Mouse (Mus musculus) kidney, postnatal 4 days (tissue): ENCODE measurements around the gene Mrgpra6.

Experiments
- DNase-seq, 2 experiments: peaks; one replicate each; pipeline ENCODE4 v3.0.0; 2021; ENCODE audit warnings: mixed read lengths in 2 of 2

Mrgpra6 gene

DNA sequence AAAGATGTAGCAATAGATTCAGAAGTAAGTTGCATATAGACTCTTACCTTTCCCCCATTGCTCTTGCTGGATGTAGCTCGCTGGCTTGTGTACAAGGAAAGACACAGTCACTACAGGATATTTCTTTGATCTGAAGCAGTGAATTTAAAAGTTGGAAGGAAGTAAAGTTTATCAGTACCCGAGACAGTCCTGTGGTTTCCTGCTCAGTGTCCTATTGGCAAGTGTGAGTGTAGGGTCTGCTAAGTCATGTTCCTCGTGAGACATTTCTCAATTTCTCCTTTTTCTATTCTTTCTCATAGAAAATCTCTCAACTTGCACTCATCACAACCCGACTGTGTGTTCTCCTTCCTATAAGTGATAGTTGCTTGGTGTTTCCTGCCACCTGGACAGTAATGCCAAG lies at the start of gene Mrgpra6:
TSS of gene Mrgpra6 (minus strand) at position 91 of the 400 bp plus-strand sequence.
- DNase-seq: no peak

DNA sequence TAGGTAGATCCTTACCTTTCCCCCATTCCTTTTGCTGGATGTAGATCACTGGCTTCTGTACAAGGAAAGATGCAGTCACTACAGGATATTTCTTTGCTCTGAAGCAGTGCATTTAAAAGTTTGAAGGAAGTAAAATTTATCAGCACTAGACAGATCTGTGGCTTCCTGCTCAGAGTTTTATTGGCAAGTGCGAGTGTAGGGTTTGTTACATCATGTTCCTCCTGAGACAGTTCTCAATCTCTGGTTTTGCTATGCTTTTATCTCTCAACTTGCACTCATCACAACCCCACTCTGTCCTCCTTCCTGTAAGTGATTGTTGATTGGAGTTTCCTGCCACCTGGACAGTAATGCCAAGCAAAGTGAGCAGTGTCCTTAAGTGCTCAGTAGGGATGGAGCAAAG lies 48.0 kb upstream of the Mrgpra6 start, which contains the start of gene Mrgpra9:
TSS of gene Mrgpra9 (minus strand) at position 79 of the 400 bp plus-strand sequence.
- DNase-seq: no peak

DNA sequence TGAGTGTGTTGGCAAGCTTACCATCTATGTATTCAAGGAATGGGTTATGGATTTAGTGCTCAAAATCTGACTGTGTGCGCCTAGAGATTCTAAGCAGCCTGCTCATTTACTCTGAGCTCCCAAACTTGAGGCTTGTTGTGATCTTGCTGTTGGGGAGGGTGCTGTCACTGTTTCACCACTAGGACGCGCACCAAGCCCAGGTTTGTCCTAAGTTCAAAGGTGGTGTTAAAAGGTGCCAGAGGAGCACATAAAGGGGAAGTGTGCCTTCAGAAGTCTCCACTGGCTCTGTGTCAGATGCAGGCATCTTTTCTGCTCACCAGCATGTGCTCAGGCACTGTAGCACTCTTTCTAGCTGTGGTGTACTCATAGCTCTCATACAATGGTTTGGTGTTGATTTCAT lies 39.9 kb upstream of the Mrgpra6 start:
- peak; percentile 1 to 5 for DNase-seq

DNA sequence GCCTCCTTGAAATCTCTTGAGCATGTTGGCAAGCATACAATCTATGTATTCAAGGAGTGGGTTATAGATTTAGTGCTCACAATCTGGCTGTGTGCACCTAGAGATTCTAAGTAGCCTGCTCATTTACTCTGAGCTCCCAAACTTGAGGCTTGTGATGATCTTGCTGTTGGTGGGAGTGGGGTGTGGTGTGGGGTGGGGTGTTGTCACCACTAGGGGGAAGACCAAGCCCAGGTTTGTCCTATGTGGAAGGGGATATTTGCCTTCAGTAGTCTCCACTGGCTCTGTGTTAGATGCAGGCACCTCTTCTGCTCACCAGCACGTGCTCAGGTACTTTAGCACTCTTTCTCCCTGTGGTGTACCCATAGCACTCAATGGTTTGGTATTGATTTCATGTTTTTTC lies 9.4 kb downstream of the Mrgpra6 start:
- no peak for DNase-seq

DNA sequence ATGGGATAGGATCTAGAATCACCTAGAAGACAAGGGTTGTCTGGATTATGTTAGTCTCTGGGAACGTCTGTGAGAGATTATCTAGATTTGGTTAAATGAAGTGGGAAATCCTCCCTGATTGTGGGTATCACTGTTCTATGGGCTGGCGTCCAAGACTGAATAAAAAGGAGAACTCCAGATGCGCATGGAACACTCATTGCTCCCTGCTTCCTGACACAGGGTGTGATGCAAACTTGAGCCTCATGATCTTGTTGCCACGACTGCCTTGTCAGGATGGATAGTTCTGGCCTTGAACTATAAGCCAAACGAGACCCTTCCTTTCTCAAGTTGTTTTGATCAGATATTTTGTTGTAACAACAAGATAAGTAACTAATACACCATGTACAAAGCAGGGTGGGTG lies 33.9 kb downstream of the Mrgpra6 start:
- no peak for DNase-seq

DNA sequence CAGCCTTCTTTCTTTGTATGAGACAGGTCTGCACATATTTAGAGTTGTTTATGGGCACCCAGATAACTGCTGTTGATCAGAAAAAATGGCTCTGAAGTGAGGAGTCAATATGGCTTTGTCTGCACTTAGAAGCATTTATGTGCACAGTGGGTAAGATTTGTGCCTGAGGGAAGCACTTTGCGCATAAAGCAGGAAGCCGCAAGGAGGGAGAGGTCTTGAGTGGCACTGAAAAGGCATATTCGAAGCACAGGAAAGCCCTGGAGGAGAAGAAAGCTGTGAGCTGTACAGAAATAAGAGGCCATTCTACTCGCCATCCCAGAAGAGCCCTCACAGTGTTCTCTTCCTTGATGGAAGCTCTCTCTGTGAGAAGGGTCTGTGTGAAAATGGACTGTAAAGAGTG lies 39.7 kb downstream of the Mrgpra6 start:
- DNase-seq: no peak

DNA sequence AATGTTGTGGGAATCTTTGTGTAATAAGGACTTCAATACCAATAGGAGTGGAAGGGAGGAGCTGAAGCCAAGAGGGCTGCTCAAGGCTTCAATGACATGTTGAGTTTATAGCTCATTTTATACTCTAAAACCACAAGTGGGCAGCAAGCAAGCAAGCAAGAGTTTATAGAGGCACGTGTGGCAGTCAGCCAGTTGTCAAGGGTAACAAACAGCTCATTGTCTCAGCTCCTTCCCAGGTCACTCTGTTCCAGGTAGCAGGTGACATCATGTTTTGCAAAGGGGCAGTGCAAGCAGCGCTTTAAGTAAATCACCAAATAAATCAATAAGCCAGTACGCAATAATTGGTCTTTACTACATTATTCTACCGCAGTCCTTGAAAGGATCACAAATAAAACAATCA lies 41.5 kb downstream of the Mrgpra6 start:
- DNase-seq: no peak

DNA sequence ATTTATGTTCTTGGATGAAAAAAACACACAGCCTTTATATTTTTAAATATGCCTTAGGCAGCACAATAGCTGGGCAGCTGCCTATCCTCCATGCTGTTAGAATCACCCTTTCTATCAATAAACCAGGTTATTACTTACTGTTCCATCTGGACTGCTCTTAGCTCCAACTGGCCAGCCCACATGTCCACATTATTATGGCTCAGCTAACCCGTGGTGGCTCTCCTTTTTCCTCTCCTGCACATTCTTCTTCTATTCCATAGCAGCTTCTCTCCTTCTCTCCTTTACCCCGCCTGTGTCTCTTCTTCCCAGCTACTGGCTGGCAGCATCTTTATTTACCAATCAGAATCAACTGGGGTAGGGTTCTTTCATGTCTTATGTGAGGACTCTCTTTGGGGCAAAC lies 46.3 kb downstream of the Mrgpra6 start:
- DNase-seq: no peak

DNA sequence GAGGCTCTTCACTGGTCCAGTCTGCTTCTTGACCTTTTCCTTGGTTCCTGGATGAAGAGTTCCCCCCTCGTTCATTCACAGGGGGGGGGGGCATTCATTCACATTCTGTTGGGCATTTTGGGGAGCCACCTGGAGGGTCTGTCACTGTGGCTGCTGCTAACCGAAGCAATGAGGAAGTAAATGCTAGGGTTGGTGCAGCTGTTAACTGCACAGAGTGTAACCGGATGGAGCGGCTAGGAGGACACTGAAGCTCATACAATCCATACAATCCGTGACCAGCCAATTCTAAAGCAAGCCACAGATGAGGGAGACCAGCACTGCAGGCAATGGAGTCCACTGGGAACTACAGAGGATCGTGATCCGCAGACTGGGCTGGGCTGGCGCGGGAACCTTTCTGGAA lies 47.0 kb downstream of the Mrgpra6 start:
- no peak for DNase-seq

DNA sequence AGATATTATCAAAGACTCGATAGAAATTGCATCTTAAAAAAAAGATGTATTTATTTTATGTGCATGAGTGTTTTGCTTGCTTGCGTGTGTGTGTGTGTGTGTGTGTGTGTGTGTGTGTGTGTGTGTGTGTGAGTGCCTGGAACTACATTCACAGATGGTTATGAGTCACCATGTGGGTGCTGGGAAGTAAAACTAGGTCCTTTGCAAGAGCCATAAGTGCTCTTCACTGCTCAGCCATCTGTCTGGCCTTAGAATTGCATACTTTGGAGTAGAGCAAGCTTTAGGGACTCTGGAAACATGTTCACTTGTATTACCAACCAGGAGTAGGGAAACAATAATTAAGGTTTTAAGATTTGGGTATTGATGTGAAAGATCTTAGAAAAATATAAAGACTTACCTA lies 48.9 kb downstream of the Mrgpra6 start:
- DNase-seq: no peak

DNA sequence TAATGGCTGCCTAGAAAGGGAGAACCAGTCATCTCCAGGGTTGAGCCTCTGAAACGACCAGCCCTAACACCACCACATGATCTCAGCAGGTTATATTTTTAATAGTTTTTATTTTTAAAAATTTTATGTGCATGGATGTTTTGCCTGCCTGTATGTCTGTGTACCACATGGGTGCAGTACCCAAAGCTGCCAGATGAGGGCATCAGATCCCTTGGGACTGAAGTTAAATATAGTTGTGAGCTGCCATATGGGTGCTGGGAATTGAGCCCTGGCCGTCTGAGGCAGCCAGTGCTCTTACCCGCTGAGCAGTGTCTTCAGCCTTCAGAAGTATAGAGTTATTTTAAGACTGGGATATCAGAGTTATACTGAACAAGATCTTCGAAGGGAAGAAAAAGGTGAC lies 49.3 kb downstream of the Mrgpra6 start:
- no peak for DNase-seq

DNA sequence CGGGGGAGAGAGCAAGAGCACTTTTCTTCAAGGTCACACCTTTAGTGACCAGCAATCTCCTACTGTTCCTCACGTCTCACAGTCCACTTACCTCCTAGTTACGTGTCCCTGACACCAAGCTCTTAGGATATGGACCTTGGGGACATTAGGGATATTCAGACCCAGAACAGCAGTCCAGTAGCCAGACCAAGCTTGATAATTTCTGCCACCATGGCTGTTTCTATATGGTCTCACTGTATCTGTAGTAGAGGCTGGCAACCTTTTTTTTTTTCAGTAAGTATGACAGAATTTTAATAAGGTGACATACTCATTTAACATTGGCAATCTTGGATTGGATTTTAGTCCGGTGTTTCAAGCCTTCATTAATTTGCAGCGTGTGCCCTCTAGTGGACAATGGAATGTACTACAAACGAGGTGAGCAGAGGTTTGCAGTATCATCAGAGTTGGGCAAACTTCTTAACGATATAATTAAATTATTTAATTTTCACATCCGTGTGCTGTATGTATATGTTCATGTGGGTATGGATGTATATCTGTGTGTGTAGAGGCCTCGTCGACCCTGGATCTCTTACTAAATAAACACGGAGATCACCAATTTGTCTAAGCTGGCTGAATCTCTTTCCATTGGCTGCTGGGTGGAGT lies 54.2 kb downstream of the Mrgpra6 start:
- DNase-seq: peak; percentile 39 to 54

DNA sequence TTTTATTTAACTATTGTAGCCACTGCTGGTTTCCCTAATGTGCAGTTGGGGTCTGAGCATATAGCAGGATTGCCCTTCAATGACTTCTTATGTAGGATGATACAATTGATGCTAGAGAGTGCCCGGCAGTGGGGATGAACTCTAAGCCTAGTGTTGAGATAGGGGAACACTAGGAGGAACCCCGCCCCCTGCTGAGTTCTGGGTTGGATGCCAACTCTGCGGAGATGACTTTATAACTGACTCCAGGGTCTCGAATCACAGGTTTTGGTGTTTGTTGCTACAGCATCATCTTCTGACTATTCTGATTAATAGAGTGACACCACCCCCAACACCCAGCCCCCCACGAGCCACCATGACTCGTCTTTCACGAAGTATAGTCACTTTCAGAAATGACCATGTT lies 56.4 kb downstream of the Mrgpra6 start:
- DNase-seq: no peak

DNA sequence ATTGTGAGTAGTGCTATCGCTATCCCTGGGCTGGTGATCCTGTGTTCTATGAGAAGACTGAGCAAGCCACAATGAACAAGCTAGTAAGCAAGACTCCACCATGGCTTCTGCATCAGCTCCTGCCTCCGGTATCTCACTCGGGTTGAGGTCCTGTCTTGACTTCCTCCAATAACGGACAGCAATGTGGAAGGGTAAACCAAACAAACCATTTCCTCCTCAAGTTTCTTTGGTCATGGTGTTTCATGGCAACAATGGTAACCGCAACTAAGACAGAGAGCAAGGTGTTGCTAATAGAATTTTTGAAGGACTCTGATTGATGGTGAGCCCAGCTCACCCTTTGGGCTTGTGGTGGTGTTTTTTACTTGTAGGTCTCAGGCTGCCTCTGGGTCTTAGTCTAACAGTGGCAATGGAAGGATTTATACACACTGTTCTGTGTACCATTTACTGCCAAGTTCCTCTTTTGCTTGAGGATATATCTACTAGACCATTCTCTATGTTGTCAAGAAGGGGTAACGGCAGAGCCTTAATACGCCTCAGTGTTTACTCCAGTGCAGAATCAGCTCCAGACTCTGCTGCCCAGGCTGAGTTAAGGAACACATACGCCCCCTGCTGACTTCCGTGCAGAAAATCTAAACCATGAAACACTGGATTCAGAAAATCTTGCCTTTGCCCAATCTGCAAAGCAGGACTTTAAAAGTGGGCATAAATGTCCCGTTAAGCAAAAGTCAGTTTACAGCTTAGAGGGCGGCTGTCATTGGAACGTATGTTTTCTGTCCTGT lies 58.5 kb downstream of the Mrgpra6 start:
- DNase-seq: peak; percentile 58 to 66

DNA sequence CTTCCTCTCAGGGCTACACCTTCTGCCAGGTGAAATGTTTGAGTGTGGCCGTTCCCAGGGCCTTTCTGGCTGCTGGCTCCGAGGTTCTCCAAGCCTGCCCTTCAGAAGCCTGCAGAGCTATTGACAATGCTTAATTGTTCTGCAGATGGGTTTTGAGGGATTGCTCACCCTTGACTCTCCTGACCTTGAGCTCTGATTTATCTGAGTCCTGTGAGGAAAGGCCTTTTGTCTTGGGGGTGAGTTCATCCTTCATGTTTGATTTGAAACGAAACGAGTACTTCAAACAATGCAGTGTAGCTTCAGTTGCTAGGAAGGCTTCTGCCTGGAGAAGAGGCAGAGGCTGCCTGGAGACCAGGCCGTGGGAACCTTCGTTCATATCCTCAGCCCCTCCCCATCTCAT lies 60.4 kb downstream of the Mrgpra6 start:
- DNase-seq: no peak

DNA sequence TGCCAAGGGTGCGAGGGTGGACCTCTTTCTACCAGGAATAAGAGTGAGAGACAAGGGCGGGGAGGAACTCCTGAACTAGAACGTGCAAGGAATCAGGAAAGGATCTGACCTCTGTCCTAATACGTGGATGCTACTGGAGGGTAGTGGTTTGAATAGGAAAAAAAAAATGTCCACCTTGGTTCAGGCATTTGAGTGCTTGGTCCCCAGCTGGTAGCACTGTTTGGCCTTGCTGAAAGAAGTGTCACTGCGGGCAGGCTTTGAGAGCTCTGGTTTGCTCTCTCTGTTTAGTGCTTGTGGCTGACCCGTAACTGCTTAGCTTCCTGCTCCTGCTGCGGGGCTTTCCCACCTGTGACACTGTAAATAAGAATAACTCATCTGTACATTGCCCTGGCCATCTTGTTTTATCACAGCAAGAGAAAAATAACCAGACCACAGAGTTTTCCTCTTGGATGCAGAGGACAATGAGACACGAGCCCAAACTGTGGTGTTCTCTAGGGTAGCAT lies 64.8 kb downstream of the Mrgpra6 start:
- no peak for DNase-seq
